Mouse (Mus musculus): ENCODE measurements around the gene Spin2g.
"Not testable (repeated sequence)": the region's sequence is repeated elsewhere in the genome, so short reads cannot be mapped to it uniquely, and the experiment has no call there.

Gene Spin2g

GRCm38 (mm10) chrX:34238633-34239032, at the start of gene Spin2g:
Spin2g (minus strand) TSS chrX:34238733.
- DNase-seq (ENCODE audit: extremely low spot score, low spot score), result not testable (repeated sequence)

All from neural tube, embryonic 10.5 days (tissue).